Mouse (Mus musculus) cerebellum, postnatal 36 days (tissue): Measurements from ENCODE around the gene Itm2b.

ENCODE experiments used
- DNase-seq, 2 experiments: peaks; one replicate each; pipeline ENCODE4 v3.0.0; 2021 to 2022; ENCODE audit warnings: mixed read lengths in 2 of 2

Itm2b gene

DNA sequence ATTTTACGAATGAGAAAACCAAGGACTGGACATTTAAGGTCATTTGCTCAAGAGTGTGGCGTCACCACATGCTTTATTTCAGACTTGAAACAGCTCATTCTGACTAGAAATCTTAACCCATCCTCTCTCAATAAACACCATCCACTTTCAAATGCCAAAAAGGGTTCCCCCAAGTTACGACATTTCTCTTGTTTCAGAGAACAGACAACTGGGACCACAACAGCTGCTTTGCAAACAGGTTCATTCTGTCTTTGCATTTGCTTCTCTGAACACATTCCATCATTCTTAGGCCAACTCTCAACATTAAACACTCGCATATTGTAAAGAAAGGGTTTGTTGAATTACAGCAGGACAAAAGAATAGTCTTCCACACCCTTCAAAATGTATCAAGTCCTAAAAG lies 71.2 kb downstream of the Itm2b start:
- DNase-seq, result no peak

DNA sequence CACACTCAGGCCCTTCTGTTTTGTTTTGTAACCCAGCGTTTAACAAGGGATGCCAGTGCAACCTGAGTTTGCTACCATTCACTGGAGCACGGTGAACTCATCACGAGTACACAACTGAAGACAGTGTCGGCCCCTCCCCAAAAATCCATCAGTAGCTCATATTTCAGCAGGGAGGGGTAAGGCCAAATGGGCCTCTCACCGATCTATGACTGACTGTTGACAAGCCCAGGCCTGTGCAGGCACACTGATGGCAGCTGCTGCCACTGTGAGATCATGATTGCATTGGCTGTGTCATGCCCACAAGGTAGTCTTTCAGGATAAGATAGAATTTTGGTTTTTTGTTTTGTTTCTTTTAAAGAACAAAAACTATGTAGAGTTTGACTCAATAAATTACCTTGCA lies 71.7 kb downstream of the Itm2b start:
- DNase-seq, result no peak

DNA sequence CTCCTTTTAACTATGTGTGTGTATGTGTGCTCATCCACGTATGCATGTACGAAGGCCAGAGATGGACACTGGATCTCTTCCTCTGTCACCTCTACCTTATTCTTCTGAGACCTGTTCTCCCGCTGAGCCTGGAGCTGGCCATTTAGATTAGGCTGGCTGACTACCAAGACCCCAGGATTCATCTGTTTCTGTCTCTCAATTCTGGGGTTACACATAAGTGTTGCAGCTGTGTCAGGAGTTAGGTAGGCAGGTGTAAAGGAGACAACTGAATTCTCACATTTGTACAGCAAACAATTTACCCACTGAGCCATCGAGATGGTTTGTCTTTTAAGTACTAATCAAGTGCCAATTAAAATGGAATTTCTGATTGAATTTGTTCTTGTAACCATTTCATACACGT lies 72.2 kb downstream of the Itm2b start:
- DNase-seq, result no peak
